Mouse (Mus musculus): Measurements from ENCODE around the gene Sp2. TPM values are rescaled to one million over a fixed set of nuclear protein-coding genes. Genes with fewer than 3 reads are reported as not detected.
A peak's percentile ranks its signal among the peaks of the same experiment; 100 is the strongest.

The Sp2 gene
- polyA plus RNA-seq, 1 experiment from 2014 or later: 23.9 TPM

DNA sequence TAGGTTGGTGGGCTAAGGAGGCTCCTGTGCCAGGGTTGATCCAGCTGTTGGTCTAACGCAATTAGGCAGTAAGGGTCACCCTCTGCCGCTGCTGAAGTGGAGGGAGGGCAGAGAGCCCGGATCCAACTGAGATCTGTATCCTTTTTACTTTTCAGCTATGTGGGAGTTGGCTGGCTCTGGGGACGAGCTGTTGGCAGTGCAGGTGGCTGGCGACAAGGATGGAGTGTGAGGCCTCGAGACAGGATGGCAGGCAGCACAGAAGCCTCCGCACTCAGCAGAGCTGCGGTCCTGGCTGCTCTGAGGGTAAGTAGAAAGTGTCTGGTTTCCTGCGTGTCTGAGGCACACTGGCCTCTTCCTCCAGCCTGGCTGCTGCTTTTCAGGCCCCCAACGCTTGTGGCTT, 30.3 kb downstream of the Sp2 start:
- Histone ChIP-seq H3K36me3 (ENCODE audit: control insufficient read depth, insufficient read depth, low read length) (peaks cover 59% of the 10 kb centered on the region), H3K9ac (ENCODE audit: low read depth, low read length) (no peak overlapping the region), H3K9me3 (ENCODE audit: control insufficient read depth, low read length) (no peaks in the 10 kb centered on the region), H3K27ac (ENCODE audit: low read depth, low read length) (no peak overlapping the region), H3K4me3 (ENCODE audit: low read length) (no peak overlapping the region), H3K4me2 (replicated peaks; ENCODE audit: low read depth, low read length) (no peak overlapping the region), H3K27me3 (ENCODE audit: control insufficient read depth, insufficient read depth, low read length) (no peaks in the 10 kb centered on the region), H3K4me1 (ENCODE audit: control insufficient read depth, insufficient read depth, low read length) (no peaks in the 10 kb centered on the region)
- no peak for ATAC-seq (ENCODE audit: low FRiP score, low TSS enrichment)
- 76% methylated on average over 10 of the region's 10 CpGs for WGBS

DNA sequence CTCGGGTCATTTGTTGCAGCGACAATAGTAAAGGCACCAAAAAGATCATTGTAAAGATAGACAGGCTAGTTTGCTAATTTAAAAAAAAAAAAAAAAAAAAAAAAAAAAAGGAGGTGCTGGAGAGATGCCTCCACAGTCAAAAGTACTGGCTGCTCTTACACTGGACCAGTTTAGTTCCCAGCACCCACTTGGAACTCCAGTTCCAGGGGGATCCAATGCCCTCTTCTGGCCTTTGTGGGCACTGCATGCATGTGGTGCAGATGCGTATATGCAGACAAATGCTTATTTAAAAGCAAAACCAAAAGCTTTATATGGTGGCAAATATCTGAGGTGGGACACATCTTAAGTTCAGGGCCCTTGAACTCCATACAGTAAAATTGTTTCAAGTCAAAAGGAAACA, 32.0 kb downstream of the Sp2 start:
- Histone ChIP-seq H3K4me3 (ENCODE audit: low read length) (no peak overlapping the region), H3K9me3 (ENCODE audit: control insufficient read depth, low read length) (no peaks in the 10 kb centered on the region), H3K9ac (ENCODE audit: low read depth, low read length) (no peak overlapping the region), H3K27ac (ENCODE audit: low read depth, low read length) (no peak overlapping the region), H3K36me3 (ENCODE audit: control insufficient read depth, insufficient read depth, low read length) (peaks cover 44% of the 10 kb centered on the region), H3K27me3 (ENCODE audit: control insufficient read depth, insufficient read depth, low read length) (no peaks in the 10 kb centered on the region), H3K4me2 (replicated peaks; ENCODE audit: low read depth, low read length) (no peak overlapping the region), H3K4me1 (ENCODE audit: control insufficient read depth, insufficient read depth, low read length) (no peaks in the 10 kb centered on the region)
- WGBS: 96% methylated on average over 3 of the region's 3 CpGs
- no peak for ATAC-seq (ENCODE audit: low FRiP score, low TSS enrichment)

DNA sequence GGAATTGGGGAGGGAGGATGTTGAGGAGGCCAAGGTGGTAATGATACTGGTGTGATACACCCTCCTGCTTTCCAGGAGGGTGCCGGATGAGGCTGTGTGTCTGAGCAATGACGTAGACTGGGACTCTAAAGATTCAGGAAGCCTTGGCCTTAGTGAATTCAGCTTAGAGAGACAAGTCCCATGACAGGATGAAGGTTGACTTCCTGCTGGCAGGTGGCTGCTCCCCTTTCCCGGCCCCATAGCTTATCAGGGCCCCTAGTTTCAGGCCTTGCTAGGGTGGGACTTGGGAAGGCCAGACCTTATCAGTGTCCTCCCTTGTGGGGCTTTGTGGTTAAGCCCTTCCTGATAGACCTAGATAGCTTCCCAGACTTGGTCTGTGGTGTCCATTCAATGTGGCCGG, 34.9 kb downstream of the Sp2 start:
- 93% methylated on average over 4 of the region's 4 CpGs for WGBS
- no peaks in the 10 kb centered on the region for H3K27me3 ChIP-seq (ENCODE audit: control insufficient read depth, insufficient read depth, low read length)
- no peak overlapping the region for H3K27ac ChIP-seq (ENCODE audit: low read depth, low read length)
- H3K4me2 ChIP-seq (replicated peaks; ENCODE audit: low read depth, low read length): no peak overlapping the region
- H3K36me3 ChIP-seq (ENCODE audit: control insufficient read depth, insufficient read depth, low read length): peaks cover 18% of the 10 kb centered on the region
- ATAC-seq (ENCODE audit: low FRiP score, low TSS enrichment): no peak
- no peak overlapping the region for H3K9ac ChIP-seq (ENCODE audit: low read depth, low read length)
- H3K4me3 ChIP-seq (ENCODE audit: low read length): no peak overlapping the region
- no peaks in the 10 kb centered on the region for H3K9me3 ChIP-seq (ENCODE audit: control insufficient read depth, low read length)
- H3K4me1 ChIP-seq (ENCODE audit: control insufficient read depth, insufficient read depth, low read length): peaks cover 10% of the 10 kb centered on the region

DNA sequence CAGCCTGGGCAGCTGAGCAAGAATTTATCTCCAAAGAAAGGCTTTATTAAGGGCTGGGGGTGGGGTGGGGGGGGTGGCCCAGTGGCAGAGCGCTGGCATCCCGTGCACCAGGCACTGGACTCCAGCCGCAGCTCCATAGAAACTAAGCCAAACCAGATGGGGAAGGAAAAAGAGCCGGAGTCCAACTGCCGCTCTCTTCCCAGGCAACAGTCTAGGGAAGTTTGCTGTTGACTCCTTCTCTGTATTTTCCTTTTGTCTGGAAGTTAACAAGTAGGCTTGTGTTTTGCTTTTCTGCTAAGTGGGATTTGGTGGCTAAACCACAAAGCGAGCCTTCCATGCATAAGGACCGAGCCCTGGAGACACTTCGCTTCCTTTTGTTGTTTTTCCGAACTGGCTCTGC, 36.3 kb downstream of the Sp2 start:
- Histone ChIP-seq H3K27ac (ENCODE audit: low read depth, low read length) (no peak overlapping the region), H3K4me2 (replicated peaks; ENCODE audit: low read depth, low read length) (no peak overlapping the region), H3K9me3 (ENCODE audit: control insufficient read depth, low read length) (no peaks in the 10 kb centered on the region), H3K9ac (ENCODE audit: low read depth, low read length) (no peak overlapping the region), H3K4me1 (ENCODE audit: control insufficient read depth, insufficient read depth, low read length) (peaks cover 10% of the 10 kb centered on the region), H3K4me3 (ENCODE audit: low read length) (no peak overlapping the region), H3K36me3 (ENCODE audit: control insufficient read depth, insufficient read depth, low read length) (peaks cover 6% of the 10 kb centered on the region; the same call in 1 of the 2 replicates), H3K27me3 (ENCODE audit: control insufficient read depth, insufficient read depth, low read length) (no peaks in the 10 kb centered on the region)
- WGBS: 89% methylated on average over 9 of the region's 9 CpGs
- no peak for ATAC-seq (ENCODE audit: low FRiP score, low TSS enrichment)

DNA sequence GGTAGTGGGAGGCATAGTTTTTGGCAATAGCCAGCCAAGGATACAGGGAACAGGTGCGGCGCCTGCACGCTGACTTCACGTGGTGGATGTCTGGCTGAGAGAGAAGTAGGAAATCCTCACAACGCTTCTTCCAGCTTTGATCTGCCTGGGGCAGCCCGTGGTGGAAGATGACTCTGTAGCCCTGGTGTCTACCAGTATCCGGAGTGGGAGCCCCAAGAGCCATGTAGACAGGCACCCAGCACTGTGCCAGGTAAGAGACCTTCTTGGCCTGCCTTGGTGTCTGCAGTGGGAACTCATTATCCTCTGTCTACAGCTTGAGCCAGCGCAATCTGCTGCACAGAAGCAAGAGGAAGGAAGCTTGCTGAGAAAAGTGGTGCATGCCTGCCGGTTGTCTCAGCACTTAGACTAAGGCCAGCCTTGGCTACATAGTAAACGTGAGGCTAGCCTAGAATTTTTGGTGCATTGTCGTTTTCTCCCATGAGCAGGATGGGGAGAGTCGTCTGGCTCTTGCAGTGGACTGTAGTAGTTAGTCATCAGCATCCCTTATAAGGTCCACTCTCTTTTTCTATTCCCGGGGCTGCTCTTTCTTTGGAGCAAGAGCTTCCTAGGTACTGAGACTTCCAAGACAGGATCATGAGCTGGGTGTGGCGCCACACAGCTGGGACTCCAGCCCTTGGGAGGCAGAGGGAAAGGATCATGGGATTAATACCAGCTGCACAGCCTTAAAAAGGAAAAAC, 37.7 kb downstream of the Sp2 start:
- peak overlapping the region; percentile 59; the same call in 1 of the 2 replicates for H3K4me3 ChIP-seq (ENCODE audit: low read length)
- H3K27me3 ChIP-seq (ENCODE audit: control insufficient read depth, insufficient read depth, low read length): no peaks in the 10 kb centered on the region
- ATAC-seq (ENCODE audit: low FRiP score, low TSS enrichment): no peak
- no peaks in the 10 kb centered on the region; the same call in 1 of the 2 replicates for H3K36me3 ChIP-seq (ENCODE audit: control insufficient read depth, insufficient read depth, low read length)
- H3K27ac ChIP-seq (ENCODE audit: low read depth, low read length): no peak overlapping the region
- peaks cover 10% of the 10 kb centered on the region for H3K4me1 ChIP-seq (ENCODE audit: control insufficient read depth, insufficient read depth, low read length)
- H3K9ac ChIP-seq (ENCODE audit: low read depth, low read length): peak overlapping the region; percentile 5; the same call in 1 of the 2 replicates
- peak overlapping the region; percentile 86 for H3K4me2 ChIP-seq (replicated peaks; ENCODE audit: low read depth, low read length)
- H3K9me3 ChIP-seq (ENCODE audit: control insufficient read depth, low read length): no peaks in the 10 kb centered on the region
- WGBS: 81% methylated on average over 14 of the region's 14 CpGs

DNA sequence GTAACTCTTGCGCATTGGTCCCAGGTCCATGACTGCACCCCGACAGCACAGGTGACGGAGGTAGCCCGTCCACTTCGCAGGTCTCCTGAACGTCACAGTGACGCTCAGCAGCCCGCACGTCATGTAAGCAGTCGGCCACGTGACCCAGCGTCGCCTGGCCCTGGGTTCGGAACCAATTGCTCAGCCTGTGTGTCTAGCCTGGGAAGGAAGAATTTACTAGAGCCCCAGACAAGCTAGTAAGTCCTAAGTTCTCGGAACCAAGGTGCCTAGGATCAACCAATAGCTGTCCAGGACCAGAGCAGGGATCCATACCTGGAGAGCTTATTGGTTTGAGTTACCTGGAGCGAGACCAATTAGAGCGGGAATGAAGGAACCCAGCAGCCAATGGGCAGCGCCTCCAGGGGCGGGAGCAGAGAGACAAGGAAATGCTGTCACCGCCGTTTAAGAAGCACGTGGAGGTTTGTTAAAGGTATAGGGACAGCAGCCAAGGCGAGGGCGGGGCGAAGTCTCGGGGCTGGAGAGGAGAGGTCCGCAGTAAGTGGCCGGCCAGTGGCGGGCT, 38.9 kb downstream of the Sp2 start, which contains the start of gene Pnpo:
Gene Pnpo (minus strand): TSS at position 241 of the 559 bp plus-strand sequence.
- under 1% methylated on average over 29 of the region's 29 CpGs for WGBS
- Histone ChIP-seq H3K36me3 (ENCODE audit: control insufficient read depth, insufficient read depth, low read length) (no peaks in the 10 kb centered on the region; the same call in 1 of the 2 replicates), H3K27ac (ENCODE audit: low read depth, low read length) (no peak within 1 kb of the TSS), H3K4me2 (replicated peaks; ENCODE audit: low read depth, low read length) (peak within 1 kb of the TSS; percentile 86), H3K4me3 (ENCODE audit: low read length) (peak within 1 kb of the TSS; percentile 59), H3K9ac (ENCODE audit: low read depth, low read length) (peak within 1 kb of the TSS; percentile 60), H3K27me3 (ENCODE audit: control insufficient read depth, insufficient read depth, low read length) (no peaks in the 10 kb centered on the region), H3K9me3 (ENCODE audit: control insufficient read depth, low read length) (no peaks in the 10 kb centered on the region), H3K4me1 (ENCODE audit: control insufficient read depth, insufficient read depth, low read length) (peaks cover 10% of the 10 kb centered on the region)
- peak; percentile 98 for ATAC-seq (ENCODE audit: low FRiP score, low TSS enrichment)

DNA sequence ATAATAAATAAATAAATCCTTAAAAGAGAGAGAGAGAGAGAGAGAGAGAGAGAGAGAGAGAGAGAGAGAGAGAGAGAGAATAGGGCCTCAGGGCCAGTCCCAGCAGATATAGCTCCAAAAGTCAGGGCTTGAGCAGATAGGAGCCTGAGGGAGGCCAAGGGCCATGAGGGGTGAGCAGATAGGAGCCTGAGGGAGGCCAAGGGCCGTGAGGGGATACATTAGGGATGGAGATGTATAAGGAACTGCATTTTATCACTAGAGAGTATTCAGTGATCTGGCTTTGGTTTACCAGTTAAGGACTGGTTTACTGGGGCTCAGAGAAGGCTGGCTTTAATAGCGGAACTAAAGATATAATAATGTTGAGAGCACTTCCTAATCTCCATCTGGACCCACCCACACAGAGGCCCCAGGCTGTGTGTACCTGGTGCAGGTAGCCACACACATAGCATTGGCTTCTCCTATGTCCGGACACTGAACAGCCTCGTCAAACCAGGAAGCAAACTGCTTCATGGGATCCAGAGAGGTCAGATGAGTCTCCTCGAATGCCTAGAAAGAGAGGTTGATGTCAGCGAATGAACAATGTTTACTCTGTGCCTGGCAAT, 40.7 kb downstream of the Sp2 start:
- 82% methylated on average over 6 of the region's 6 CpGs for WGBS
- Histone ChIP-seq H3K27me3 (ENCODE audit: control insufficient read depth, insufficient read depth, low read length) (no peaks in the 10 kb centered on the region), H3K27ac (ENCODE audit: low read depth, low read length) (no peak overlapping the region), H3K9me3 (ENCODE audit: control insufficient read depth, low read length) (no peaks in the 10 kb centered on the region), H3K4me1 (ENCODE audit: control insufficient read depth, insufficient read depth, low read length) (peaks cover 10% of the 10 kb centered on the region), H3K4me2 (replicated peaks; ENCODE audit: low read depth, low read length) (no peak overlapping the region), H3K36me3 (ENCODE audit: control insufficient read depth, insufficient read depth, low read length) (no peaks in the 10 kb centered on the region; the same call in 1 of the 2 replicates), H3K9ac (ENCODE audit: low read depth, low read length) (no peak overlapping the region), H3K4me3 (ENCODE audit: low read length) (no peak overlapping the region)
- ATAC-seq (ENCODE audit: low FRiP score, low TSS enrichment): no peak

DNA sequence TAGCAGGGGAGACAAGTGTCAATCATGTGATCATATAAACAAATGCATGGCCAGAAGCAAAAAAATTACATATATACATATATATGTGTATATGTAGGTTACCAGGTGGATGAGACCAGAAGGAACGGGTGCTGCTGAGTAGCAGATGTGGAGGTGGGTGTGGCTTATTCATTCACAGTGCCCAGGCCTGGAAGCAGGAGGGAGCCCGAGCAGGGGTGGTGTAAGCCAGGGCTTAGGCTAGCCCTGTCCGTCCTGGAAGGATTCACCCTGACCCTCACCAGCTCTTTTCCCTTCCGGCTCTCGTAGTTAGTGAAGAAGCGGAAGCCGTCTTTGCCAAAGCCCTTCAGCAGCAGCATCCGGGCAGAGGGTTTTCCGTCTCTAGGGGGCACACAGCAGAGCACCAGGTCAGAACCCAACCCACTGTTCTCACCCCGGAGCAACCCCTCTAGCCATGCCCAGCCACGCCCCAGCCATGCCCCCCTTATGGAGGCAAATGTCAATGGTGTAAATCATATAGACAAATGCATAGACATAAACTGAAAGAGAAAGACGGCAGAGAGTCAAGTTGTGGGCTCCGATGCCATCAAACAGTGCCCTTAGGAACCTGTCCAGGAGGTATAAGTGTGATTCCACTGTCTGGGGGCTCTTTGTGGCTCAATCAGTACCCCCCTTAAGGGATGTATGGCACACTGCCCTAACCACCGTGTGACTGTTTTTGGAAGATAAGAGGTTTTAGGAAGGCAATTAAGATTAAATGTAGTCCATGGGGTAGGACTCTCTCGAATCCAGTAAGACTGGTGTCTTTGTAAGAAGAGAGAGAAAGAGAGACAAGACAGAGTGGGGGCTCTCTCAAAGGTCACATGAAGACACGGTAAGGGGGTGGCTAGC, 41.9 kb downstream of the Sp2 start:
- H3K9ac ChIP-seq (ENCODE audit: low read depth, low read length): no peak overlapping the region
- H3K4me2 ChIP-seq (replicated peaks; ENCODE audit: low read depth, low read length): no peak overlapping the region
- WGBS: 77% methylated on average over 16 of the region's 16 CpGs
- H3K4me3 ChIP-seq (ENCODE audit: low read length): no peak overlapping the region
- no peak for ATAC-seq (ENCODE audit: low FRiP score, low TSS enrichment)
- no peaks in the 10 kb centered on the region; the same call in 1 of the 2 replicates for H3K36me3 ChIP-seq (ENCODE audit: control insufficient read depth, insufficient read depth, low read length)
- H3K4me1 ChIP-seq (ENCODE audit: control insufficient read depth, insufficient read depth, low read length): peaks cover 10% of the 10 kb centered on the region
- H3K27ac ChIP-seq (ENCODE audit: low read depth, low read length): no peak overlapping the region
- H3K9me3 ChIP-seq (ENCODE audit: control insufficient read depth, low read length): no peaks in the 10 kb centered on the region
- H3K27me3 ChIP-seq (ENCODE audit: control insufficient read depth, insufficient read depth, low read length): no peaks in the 10 kb centered on the region
